Mouse (Mus musculus) retina, embryonic 14.5 days (tissue): ENCODE data around the gene Defa33.
"Not testable (repeated sequence)": the region's sequence is repeated elsewhere in the genome, so short reads cannot be mapped to it uniquely, and the experiment has no call there.

ENCODE experiments used
- DNase-seq: peaks from one replicate; pipeline ENCODE4 v3.0.0-alpha.2; 2015; ENCODE audit warnings: low spot score

Gene Defa33

DNA sequence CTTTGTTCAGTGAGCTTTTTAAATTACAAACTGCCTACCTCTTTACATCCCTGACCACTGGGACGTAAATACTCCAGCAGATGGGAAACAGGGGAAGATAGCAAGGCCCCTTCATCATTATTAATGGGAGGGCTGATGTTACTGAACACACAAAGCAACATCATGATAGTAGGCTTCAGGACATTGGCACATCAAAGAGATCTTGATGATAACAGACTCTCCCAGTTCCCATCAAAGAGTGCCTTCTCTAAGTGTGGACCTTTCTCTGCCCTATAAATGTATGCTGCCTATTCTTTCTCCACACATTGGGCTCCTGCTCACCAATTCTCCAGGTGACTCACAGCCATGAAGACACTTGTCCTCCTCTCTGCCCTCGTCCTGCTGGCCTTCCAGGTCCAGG lies at the start of gene Defa33:
Defa33 (plus strand) TSS at position 301 of the 400 bp plus-strand sequence.
- not testable (repeated sequence) for DNase-seq

DNA sequence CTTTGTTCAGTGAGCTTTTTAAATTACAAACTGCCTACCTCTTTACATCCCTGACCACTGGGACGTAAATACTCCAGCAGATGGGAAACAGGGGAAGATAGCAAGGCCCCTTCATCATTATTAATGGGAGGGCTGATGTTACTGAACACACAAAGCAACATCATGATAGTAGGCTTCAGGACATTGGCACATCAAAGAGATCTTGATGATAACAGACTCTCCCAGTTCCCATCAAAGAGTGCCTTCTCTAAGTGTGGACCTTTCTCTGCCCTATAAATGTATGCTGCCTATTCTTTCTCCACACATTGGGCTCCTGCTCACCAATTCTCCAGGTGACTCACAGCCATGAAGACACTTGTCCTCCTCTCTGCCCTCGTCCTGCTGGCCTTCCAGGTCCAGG lies 13.4 kb upstream of the Defa33 start, which contains the start of gene Defa2:
Defa2 (plus strand) TSS at position 301 of the 400 bp plus-strand sequence.
- DNase-seq, result not testable (repeated sequence)

DNA sequence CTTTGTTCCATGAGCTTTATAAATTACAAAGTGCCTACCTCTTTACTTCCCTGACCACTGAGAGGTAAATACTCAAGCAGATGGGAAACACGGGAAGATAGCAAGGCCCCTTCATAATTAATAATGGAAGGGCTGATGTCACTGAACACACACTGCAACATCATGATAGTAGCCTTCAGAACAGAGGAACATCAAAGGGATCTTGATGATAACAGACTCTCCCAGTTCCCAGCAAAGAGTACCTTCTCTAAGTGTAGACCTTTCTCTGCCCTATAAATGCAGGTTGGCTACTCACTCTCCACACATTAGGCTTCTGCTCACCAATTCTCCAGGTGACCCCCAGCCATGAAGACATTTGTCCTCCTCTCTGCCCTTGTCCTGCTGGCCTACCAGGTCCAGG lies 35.5 kb downstream of the Defa33 start, which contains the start of gene Defa36:
Defa36 (plus strand) TSS at position 301 of the 400 bp plus-strand sequence.
- DNase-seq, result not testable (repeated sequence)
